Mouse (Mus musculus): ENCODE measurements around the gene Ppp1r7. TPM values are rescaled to one million over a fixed set of nuclear protein-coding genes. Genes with fewer than 3 reads are reported as not detected.

Ppp1r7 gene
- polyA plus RNA-seq, 1 experiment from 2014 or later = 75.1 TPM

DNA sequence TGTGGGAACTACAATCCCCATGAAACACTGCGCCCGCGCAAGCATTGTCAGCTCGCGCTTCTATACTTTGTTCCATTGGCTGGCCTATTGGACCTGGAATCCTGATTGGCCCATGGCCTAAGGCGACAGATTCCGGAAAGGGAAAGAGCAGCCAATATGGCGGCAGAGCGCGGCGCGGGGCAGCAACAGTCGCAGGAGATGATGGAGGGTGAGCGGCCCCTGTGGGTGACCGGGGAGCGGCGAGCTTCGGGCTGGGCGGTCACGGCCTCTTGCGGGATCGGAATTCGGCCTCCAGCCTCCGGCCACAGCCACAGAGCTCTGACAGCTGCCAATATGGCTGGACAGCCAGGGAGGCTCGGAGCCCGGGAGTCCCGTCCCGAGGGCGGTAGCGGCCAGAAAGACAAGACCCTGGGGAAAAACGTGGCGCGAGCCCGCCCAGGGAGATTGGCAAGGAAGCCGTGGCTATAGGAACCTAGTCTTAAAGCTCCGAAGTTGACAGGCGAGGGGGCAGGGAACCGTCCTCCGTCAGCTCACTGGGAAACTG lies 922 bp downstream of the Ppp1r7 start:
- WGBS = under 1% methylated on average over 39 of the region's 39 CpGs
- H3K4me2 ChIP-seq (ENCODE audit: low read depth, severe bottlenecking) = peak overlapping the region; percentile 79
- H3K9ac ChIP-seq (ENCODE audit: low read length) = peak overlapping the region; percentile 86
- H3K9me3 ChIP-seq (ENCODE audit: control insufficient read depth, low read length) = no peaks in the 10 kb centered on the region
- peak; percentile 94 for ATAC-seq (ENCODE audit: insufficient number of reproducible peaks, low FRiP score, low TSS enrichment, low read depth)
- peak overlapping the region; percentile 91 for H3K4me3 ChIP-seq (ENCODE audit: low read depth, low read length)
- peaks cover 8% of the 10 kb centered on the region; the same call in 1 of the 2 replicates for H3K4me1 ChIP-seq (ENCODE audit: control insufficient read depth, insufficient read depth, low read length)
- H3K27ac ChIP-seq (replicated peaks; ENCODE audit: low read depth, low read length) = no peak overlapping the region
- H3K36me3 ChIP-seq (ENCODE audit: control insufficient read depth, insufficient read depth, low read length) = peaks cover 6% of the 10 kb centered on the region
- H3K27me3 ChIP-seq (ENCODE audit: control insufficient read depth, insufficient read depth, low read length) = no peaks in the 10 kb centered on the region
- peak; percentile 92 for DNase-seq (ENCODE audit: low spot score)

DNA sequence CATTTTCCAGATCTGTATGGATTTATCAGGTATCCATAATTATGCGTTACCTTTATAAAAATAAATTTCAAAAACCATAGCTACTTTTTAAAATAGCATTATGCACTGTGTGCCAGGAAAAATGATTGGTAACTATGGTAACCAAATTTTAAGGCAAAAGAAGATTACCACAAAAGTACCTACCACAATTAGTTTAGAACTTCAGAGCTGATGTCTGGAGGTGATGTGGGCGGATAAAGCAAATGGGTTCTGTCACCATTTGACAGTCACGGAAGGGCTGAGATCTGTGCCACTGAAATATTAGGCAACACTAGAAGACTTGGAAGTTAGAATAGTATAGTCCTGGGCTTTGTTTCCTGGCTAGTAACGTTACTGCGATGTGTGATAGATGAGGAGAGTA lies 4.5 kb downstream of the Ppp1r7 start:
- DNase-seq (ENCODE audit: low spot score) (no peak), ATAC-seq (ENCODE audit: insufficient number of reproducible peaks, low FRiP score, low TSS enrichment, low read depth) (no peak)
- no peak overlapping the region for H3K4me3 ChIP-seq (ENCODE audit: low read depth, low read length)
- H3K36me3 ChIP-seq (ENCODE audit: control insufficient read depth, insufficient read depth, low read length) = peaks cover 13% of the 10 kb centered on the region
- H3K4me2 ChIP-seq (ENCODE audit: low read depth, severe bottlenecking) = no peak overlapping the region
- H3K27ac ChIP-seq (replicated peaks; ENCODE audit: low read depth, low read length) = no peak overlapping the region
- H3K9ac ChIP-seq (ENCODE audit: low read length) = no peak overlapping the region
- no peaks in the 10 kb centered on the region for H3K9me3 ChIP-seq (ENCODE audit: control insufficient read depth, low read length)
- H3K27me3 ChIP-seq (ENCODE audit: control insufficient read depth, insufficient read depth, low read length) = no peaks in the 10 kb centered on the region
- peaks cover 5% of the 10 kb centered on the region; the same call in 1 of the 2 replicates for H3K4me1 ChIP-seq (ENCODE audit: control insufficient read depth, insufficient read depth, low read length)
- 94% methylated on average over 5 of the region's 5 CpGs for WGBS

DNA sequence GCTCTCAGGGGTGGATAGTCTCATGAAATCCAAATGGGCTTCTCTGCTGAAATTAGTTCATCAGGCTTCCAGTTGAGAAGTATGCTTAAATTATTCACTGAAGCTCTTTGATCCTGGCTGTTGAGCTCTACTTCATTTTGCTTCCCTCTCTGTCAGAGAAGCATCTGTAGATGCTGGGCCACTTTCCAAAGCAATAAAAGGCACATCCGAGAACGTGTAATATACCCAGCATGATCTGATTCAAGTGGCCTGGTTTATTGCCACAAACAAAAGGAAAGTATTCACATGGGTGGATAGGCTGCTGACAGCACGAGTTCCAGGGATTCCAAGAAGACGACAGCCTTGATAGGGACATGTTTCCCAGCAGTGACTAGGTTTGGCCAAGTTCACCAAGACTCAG lies 7.0 kb downstream of the Ppp1r7 start:
- no peak overlapping the region for H3K4me3 ChIP-seq (ENCODE audit: low read depth, low read length)
- H3K9ac ChIP-seq (ENCODE audit: low read length) = no peak overlapping the region
- DNase-seq (ENCODE audit: low spot score) = no peak
- H3K9me3 ChIP-seq (ENCODE audit: control insufficient read depth, low read length) = no peaks in the 10 kb centered on the region
- WGBS = 71% methylated on average over 4 of the region's 4 CpGs
- no peak for ATAC-seq (ENCODE audit: insufficient number of reproducible peaks, low FRiP score, low TSS enrichment, low read depth)
- no peaks in the 10 kb centered on the region for H3K4me1 ChIP-seq (ENCODE audit: control insufficient read depth, insufficient read depth, low read length)
- no peaks in the 10 kb centered on the region for H3K27me3 ChIP-seq (ENCODE audit: control insufficient read depth, insufficient read depth, low read length)
- H3K4me2 ChIP-seq (ENCODE audit: low read depth, severe bottlenecking) = no peak overlapping the region
- H3K36me3 ChIP-seq (ENCODE audit: control insufficient read depth, insufficient read depth, low read length) = peaks cover 21% of the 10 kb centered on the region
- H3K27ac ChIP-seq (replicated peaks; ENCODE audit: low read depth, low read length) = no peak overlapping the region

DNA sequence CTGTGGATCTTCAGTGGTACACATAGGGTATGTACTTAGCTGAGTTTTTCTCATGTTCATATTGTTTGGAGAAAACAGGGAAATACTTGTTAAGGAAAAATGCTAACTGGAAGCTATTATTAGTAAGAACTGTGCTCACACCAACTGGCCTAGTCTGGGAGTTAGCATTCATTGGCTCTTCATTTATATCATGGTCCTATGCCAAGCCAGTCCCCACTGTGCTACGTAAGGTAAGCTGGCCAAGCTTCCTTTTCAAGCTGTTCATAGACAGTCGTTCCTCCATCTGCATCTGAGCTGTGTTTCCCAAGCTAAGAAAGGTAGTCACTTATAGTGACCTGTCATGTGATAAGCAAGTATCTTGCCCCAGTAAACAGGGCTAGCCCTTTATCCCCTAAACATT lies 10.1 kb downstream of the Ppp1r7 start:
- no peak for ATAC-seq (ENCODE audit: insufficient number of reproducible peaks, low FRiP score, low TSS enrichment, low read depth)
- WGBS = 88% methylated on average over 2 of the region's 2 CpGs
- Histone ChIP-seq H3K4me3 (ENCODE audit: low read depth, low read length) (no peak overlapping the region), H3K36me3 (ENCODE audit: control insufficient read depth, insufficient read depth, low read length) (peaks cover 20% of the 10 kb centered on the region), H3K27me3 (ENCODE audit: control insufficient read depth, insufficient read depth, low read length) (no peaks in the 10 kb centered on the region), H3K9me3 (ENCODE audit: control insufficient read depth, low read length) (no peaks in the 10 kb centered on the region), H3K4me2 (ENCODE audit: low read depth, severe bottlenecking) (no peak overlapping the region), H3K4me1 (ENCODE audit: control insufficient read depth, insufficient read depth, low read length) (no peaks in the 10 kb centered on the region), H3K9ac (ENCODE audit: low read length) (no peak overlapping the region), H3K27ac (replicated peaks; ENCODE audit: low read depth, low read length) (no peak overlapping the region)
- no peak for DNase-seq (ENCODE audit: low spot score)

DNA sequence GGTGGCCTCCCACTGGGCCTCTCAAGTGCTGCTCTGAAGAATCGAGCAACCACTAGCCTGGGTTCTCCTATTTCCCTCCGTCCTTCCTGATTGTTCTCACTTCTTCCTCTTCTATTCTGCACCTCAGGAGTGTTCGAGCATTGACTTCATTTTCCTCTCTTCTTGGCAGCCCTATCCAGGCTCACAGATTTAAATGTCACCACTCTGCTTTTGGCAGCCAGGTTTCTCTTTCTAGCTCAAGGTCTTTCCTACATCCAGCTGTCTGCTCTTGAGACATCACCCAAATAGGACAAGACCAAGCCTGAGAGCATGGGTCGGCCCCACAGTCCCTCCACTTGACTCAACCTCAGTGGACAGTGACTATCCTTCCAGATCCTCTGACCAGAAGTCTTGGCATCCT lies 20.0 kb downstream of the Ppp1r7 start:
- 84% methylated on average over 4 of the region's 4 CpGs for WGBS
- no peak for ATAC-seq (ENCODE audit: insufficient number of reproducible peaks, low FRiP score, low TSS enrichment, low read depth)
- DNase-seq (ENCODE audit: low spot score) = no peak
- no peaks in the 10 kb centered on the region for H3K4me1 ChIP-seq (ENCODE audit: control insufficient read depth, insufficient read depth, low read length)
- no peak overlapping the region for H3K4me2 ChIP-seq (ENCODE audit: low read depth, severe bottlenecking)
- H3K4me3 ChIP-seq (ENCODE audit: low read depth, low read length) = no peak overlapping the region
- no peaks in the 10 kb centered on the region for H3K27me3 ChIP-seq (ENCODE audit: control insufficient read depth, insufficient read depth, low read length)
- H3K36me3 ChIP-seq (ENCODE audit: control insufficient read depth, insufficient read depth, low read length) = peaks cover 20% of the 10 kb centered on the region
- H3K9me3 ChIP-seq (ENCODE audit: control insufficient read depth, low read length) = no peaks in the 10 kb centered on the region
- no peak overlapping the region for H3K27ac ChIP-seq (replicated peaks; ENCODE audit: low read depth, low read length)
- no peak overlapping the region for H3K9ac ChIP-seq (ENCODE audit: low read length)

DNA sequence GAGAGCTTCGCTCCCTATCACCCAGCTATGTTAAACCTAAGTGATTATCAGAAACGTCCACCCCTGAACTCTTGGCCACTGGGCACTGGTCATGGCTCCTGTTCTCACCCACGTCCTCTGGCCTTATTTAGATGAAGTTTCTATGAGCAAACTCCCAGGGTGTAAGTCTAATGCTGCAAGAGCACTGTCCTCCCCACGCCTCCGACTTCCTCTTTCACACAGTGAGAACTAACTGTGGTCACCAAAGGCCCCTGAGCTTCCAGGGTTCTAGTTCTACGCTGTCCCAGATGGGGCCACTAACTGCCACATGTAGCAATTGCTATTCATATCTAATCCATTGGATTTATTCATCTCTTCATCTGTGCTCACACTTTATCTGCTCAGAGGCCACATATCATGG lies 23.0 kb downstream of the Ppp1r7 start:
- H3K9me3 ChIP-seq (ENCODE audit: control insufficient read depth, low read length) = no peaks in the 10 kb centered on the region
- peaks cover 16% of the 10 kb centered on the region for H3K36me3 ChIP-seq (ENCODE audit: control insufficient read depth, insufficient read depth, low read length)
- WGBS = 93% methylated on average over 6 of the region's 6 CpGs
- H3K4me3 ChIP-seq (ENCODE audit: low read depth, low read length) = no peak overlapping the region
- H3K9ac ChIP-seq (ENCODE audit: low read length) = no peak overlapping the region
- no peak for ATAC-seq (ENCODE audit: insufficient number of reproducible peaks, low FRiP score, low TSS enrichment, low read depth)
- no peaks in the 10 kb centered on the region for H3K27me3 ChIP-seq (ENCODE audit: control insufficient read depth, insufficient read depth, low read length)
- DNase-seq (ENCODE audit: low spot score) = no peak
- no peak overlapping the region for H3K4me2 ChIP-seq (ENCODE audit: low read depth, severe bottlenecking)
- H3K27ac ChIP-seq (replicated peaks; ENCODE audit: low read depth, low read length) = no peak overlapping the region
- H3K4me1 ChIP-seq (ENCODE audit: control insufficient read depth, insufficient read depth, low read length) = no peaks in the 10 kb centered on the region

DNA sequence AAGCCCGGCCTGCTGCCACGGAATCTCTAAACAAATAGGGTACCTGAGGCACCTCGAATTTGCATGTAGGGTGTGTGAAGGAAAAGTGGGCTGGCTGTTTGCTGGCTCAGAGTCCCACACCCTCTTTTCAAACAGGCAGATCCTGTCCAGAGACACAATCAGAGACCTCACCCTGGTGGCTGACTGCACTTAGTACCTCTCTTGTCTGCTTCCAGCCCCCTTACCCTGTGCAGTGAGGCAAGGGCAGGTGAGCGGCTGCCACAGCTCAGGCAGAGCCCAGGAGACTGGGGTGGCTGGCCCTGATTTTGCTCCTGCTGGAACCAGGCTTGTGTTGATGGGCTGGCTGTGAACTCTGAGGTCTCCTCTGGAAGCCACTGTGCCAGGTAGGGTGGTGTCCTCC lies 31.0 kb downstream of the Ppp1r7 start, which contains the start of gene Ano7:
Gene Ano7 (plus strand): TSS at position 266 of the 400 bp plus-strand sequence.
- 75% methylated on average over 4 of the region's 4 CpGs for WGBS
- Histone ChIP-seq H3K27me3 (ENCODE audit: control insufficient read depth, insufficient read depth, low read length) (no peaks in the 10 kb centered on the region), H3K36me3 (ENCODE audit: control insufficient read depth, insufficient read depth, low read length) (no peaks in the 10 kb centered on the region), H3K4me3 (ENCODE audit: low read depth, low read length) (no peak within 1 kb of the TSS), H3K27ac (replicated peaks; ENCODE audit: low read depth, low read length) (no peak within 1 kb of the TSS), H3K9me3 (ENCODE audit: control insufficient read depth, low read length) (no peaks in the 10 kb centered on the region), H3K9ac (ENCODE audit: low read length) (no peak within 1 kb of the TSS), H3K4me1 (ENCODE audit: control insufficient read depth, insufficient read depth, low read length) (no peaks in the 10 kb centered on the region), H3K4me2 (ENCODE audit: low read depth, severe bottlenecking) (no peak within 1 kb of the TSS)
- DNase-seq (ENCODE audit: low spot score) (no peak), ATAC-seq (ENCODE audit: insufficient number of reproducible peaks, low FRiP score, low TSS enrichment, low read depth) (no peak)

DNA sequence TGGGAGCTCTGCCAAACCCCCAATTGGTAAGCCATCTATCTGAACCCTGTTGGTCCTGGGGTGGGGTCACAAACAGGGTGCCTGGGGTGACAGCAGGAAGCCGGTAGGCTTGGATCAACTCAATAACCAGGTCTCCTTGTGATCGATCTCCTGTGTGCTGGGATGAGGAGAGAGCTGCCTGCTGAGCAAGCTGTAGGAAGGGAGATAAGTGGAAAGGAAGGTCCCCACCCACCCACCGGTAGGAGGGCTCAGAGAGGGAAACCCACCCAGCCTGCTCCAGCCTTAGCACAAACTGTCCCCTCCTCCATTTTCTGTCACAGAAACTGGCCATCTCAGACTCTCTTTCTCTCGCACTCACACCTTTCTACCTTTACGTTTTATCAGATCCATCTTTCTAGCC lies 34.7 kb downstream of the Ppp1r7 start:
- no peaks in the 10 kb centered on the region for H3K4me1 ChIP-seq (ENCODE audit: control insufficient read depth, insufficient read depth, low read length)
- H3K27ac ChIP-seq (replicated peaks; ENCODE audit: low read depth, low read length) = no peak overlapping the region
- H3K9me3 ChIP-seq (ENCODE audit: control insufficient read depth, low read length) = no peaks in the 10 kb centered on the region
- H3K4me2 ChIP-seq (ENCODE audit: low read depth, severe bottlenecking) = no peak overlapping the region
- H3K4me3 ChIP-seq (ENCODE audit: low read depth, low read length) = no peak overlapping the region
- 75% methylated on average over 5 of the region's 5 CpGs for WGBS
- no peak overlapping the region for H3K9ac ChIP-seq (ENCODE audit: low read length)
- H3K27me3 ChIP-seq (ENCODE audit: control insufficient read depth, insufficient read depth, low read length) = no peaks in the 10 kb centered on the region
- DNase-seq (ENCODE audit: low spot score) (no peak), ATAC-seq (ENCODE audit: insufficient number of reproducible peaks, low FRiP score, low TSS enrichment, low read depth) (no peak)
- H3K36me3 ChIP-seq (ENCODE audit: control insufficient read depth, insufficient read depth, low read length) = no peaks in the 10 kb centered on the region

DNA sequence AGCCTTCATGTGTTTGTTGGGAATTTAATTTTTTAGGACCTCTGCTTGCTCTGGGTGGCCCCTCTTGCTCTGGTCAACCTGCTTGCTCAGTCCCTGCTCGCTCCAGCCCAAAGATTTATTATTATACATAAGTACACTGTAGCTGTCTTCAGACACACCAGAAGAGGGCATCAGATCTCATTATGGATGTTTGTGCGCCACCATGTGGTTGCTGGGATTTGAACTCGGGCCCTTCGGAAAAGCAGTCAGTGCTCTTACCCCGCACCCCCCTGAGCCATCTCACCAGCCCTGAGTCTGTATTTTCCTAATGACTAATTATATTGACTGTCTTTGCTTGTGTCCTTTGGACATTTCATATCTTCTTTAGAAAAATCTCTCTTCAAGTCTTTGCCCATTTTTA lies 36.5 kb downstream of the Ppp1r7 start:
- 73% methylated on average over 5 of the region's 5 CpGs for WGBS
- Histone ChIP-seq H3K36me3 (ENCODE audit: control insufficient read depth, insufficient read depth, low read length) (no peaks in the 10 kb centered on the region), H3K27ac (replicated peaks; ENCODE audit: low read depth, low read length) (no peak overlapping the region), H3K9ac (ENCODE audit: low read length) (no peak overlapping the region), H3K27me3 (ENCODE audit: control insufficient read depth, insufficient read depth, low read length) (no peaks in the 10 kb centered on the region), H3K4me1 (ENCODE audit: control insufficient read depth, insufficient read depth, low read length) (no peaks in the 10 kb centered on the region), H3K9me3 (ENCODE audit: control insufficient read depth, low read length) (no peaks in the 10 kb centered on the region), H3K4me2 (ENCODE audit: low read depth, severe bottlenecking) (no peak overlapping the region), H3K4me3 (ENCODE audit: low read depth, low read length) (no peak overlapping the region)
- DNase-seq (ENCODE audit: low spot score) (no peak), ATAC-seq (ENCODE audit: insufficient number of reproducible peaks, low FRiP score, low TSS enrichment, low read depth) (no peak)

All from limb, embryonic 11.5 days (tissue).